Mouse (Mus musculus) v-Abl transformed pro-B cells (cell line): ENCODE measurements at regions not wholly inside any gene's neighbourhood (a gene's known extent, or its start where the extent isn't known, plus 50 kb on each side); places are given as distances from the start of the nearest gene placed in this dataset.

ENCODE experiments used
- in situ Hi-C, 2 experiments: fragments of 400-800 bp; cut with MboI; formaldehyde crosslinking; loops; one replicate each; pipeline ENCODE4 v1.15.1; 2025; ENCODE audit not compliant: unreplicated experiment in 2 of 2

- in situ Hi-C loops: no loop called here
These were observed 54.7 kb downstream of the Spry2 start for GRCm38 (mm10) chr14:105841888-105842287.

DNA sequence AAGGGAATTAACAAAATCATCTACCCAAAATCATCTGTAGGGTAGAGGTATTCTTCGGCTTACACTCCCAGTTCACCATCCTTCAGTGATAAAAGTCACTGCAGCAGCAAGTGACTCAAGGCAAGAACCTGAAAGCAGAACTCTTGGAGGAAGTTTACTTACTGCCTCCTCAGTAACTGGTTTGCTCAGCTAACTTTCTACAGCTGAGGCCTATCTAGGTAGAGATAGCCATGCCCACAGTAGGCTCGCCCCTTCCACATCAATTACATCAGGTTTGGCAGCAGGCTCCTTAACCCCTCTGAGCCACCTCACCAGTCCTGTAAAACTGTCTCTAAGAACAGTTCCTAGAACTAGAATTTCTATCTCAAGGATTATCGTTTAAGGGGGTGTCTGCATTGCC lies 59.1 kb downstream of the Spry2 start:
- in situ Hi-C loops: no loop called here

- in situ Hi-C loops: no loop called here
These were observed 65.9 kb downstream of the Spry2 start for GRCm38 (mm10) chr14:105830701-105831100.

DNA sequence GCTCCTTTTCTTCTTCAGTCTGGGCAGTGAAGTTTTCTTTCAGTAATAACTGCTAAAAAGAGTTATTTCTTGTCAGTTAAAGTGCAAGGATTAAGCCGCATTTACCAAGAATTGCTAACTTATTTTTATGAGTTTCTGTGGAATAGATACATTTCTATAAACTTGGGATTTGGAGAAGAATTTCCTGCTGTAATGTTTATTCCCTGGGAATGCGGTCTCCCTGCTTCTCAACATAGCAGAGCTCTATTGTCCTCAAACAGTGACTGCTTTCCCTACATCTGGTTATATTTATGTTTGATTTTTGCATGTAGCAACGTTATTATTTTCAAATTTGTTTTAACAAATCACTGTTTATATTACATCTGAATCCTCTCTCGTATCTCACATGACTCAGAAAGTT lies 66.3 kb downstream of the Spry2 start:
- in situ Hi-C loops: no loop called here

DNA sequence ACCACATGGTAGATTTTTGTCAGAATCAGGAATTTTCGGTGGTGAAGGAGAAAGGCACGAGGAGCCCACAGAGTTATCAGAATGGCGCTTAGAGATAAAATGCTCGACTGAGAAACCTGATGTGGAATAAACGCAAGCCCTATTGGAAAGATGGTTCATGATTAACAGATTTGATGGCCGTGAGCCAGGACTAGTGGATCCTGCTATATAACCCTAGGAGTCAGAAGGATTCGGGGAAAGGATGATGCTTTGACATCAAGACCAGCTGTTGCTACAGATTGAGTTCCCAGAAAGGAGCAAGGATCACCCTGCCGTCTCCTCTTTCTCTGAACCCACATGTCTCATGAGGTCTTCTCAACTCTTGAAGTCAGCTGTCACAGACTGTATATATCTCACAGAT lies 73.5 kb downstream of the Spry2 start:
- in situ Hi-C loops: no loop called here

DNA sequence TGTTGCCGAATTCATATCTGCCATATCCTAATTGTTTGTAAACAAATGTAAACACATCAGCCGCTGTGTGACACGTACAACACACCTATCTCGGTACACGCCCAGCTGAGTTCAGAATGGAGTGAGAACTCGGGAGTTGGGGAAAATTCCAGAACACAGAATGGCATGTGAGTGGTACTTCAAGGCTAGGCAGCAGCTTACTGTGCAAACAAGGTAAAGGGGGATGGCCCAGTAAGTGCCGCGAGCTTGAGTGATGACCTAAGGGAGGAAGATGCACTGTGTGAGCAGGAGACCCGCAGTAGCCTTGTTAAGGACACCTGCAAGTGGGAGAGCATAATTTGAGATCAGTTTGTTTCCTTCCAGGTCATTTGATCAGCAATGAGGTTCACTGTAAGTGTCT lies 74.0 kb downstream of the Spry2 start:
- in situ Hi-C loops: no loop called here

- in situ Hi-C loops: no loop called here
These were observed 77.1 kb downstream of the Spry2 start for GRCm38 (mm10) chr14:105819534-105819933.

DNA sequence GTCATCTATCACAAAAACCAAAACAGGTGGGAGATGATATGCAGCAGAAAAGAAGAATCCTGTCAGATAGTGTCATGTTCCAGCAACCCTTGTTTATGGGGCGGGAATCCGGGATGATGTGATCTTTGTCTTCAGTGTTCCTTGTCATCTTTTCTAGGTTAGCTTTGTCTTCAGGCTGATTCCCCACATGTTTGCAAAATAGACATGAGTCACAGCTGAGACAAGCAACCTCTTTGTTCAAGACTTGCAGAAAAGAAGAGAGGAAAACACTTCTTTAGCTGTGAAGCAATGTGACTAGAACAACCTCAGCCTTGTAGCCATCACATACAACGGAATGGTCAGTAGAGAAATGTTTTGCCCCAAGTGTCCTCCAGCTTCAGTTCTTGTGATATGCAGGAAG lies 77.8 kb downstream of the Spry2 start:
- in situ Hi-C loops: no loop called here

DNA sequence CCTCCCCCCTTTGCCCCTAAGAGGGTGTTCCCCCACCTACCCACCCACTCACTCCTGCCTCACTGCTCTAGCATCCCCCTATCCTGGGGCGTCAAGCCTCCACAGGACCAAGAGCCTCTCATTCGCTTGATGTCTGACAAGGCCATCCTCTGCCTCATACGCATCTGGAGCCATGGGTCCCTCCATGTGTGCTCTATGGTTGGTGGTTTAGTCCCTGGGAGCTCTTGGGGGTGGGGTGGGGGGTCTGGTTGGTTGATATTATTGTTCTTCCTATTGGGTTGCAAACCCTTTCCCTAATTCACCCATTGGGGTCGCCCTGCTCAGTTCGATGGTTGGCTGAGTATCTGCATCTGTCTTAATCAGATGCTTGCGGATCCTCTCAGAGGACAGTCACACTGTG lies 79.1 kb downstream of the Spry2 start:
- in situ Hi-C loops: no loop called here

DNA sequence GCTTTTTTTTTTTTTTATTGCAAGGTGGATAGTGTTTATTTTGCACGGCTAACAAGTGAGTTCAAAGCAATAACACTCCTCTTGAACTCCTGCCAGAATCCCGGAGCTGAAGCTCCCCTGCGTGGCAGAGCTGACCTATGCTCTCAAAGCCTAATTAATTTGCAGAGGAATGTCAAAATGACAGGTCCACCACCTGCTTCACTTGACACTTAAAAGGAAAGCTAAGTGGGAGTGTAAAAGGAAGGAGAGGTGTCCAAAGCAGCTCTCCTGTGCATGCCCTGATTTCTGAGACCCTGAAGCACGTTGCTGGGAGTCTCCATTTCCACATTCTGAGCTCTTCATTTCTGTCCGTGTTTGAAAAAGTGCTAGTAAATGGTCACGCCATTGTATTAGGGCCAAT lies 80.8 kb downstream of the Spry2 start:
- in situ Hi-C loops: no loop called here

GRCm38 (mm10) chr14:105815281-105815680 lies 81.3 kb downstream of the Spry2 start:
- in situ Hi-C loops: no loop called here

- in situ Hi-C loops: no loop called here
These were observed 83.0 kb downstream of the Spry2 start for GRCm38 (mm10) chr14:105813661-105814060.

GRCm38 (mm10) chr14:105813097-105813496 lies 83.5 kb downstream of the Spry2 start:
- in situ Hi-C loops: no loop called here

DNA sequence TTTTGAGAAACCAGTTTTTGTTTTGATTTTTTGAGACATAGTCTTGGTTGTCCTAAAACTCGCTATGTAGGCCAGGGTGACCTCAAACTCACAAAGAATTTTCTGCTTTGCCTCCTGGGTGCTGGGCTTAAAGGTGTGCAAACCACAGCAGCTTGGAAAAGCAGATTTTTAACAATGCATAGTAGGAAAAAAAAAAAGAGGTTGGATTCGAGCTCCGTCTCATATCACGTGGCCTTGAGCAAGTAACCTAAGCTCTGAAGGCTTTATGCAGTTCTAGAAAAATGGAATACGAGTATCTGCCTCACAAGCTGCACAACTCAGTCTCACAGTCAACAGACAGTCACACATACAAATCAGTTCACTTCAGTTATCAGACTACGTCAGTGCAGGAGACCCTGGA lies 90.9 kb downstream of the Spry2 start:
- in situ Hi-C loops: no loop called here

GRCm38 (mm10) chr14:105805362-105805761 lies 91.3 kb downstream of the Spry2 start:
- in situ Hi-C loops: no loop called here

GRCm38 (mm10) chr14:105804761-105805160 lies 91.9 kb downstream of the Spry2 start:
- in situ Hi-C loops: no loop called here

GRCm38 (mm10) chr14:105803281-105803680 lies 93.3 kb downstream of the Spry2 start:
- in situ Hi-C loops: no loop called here

DNA sequence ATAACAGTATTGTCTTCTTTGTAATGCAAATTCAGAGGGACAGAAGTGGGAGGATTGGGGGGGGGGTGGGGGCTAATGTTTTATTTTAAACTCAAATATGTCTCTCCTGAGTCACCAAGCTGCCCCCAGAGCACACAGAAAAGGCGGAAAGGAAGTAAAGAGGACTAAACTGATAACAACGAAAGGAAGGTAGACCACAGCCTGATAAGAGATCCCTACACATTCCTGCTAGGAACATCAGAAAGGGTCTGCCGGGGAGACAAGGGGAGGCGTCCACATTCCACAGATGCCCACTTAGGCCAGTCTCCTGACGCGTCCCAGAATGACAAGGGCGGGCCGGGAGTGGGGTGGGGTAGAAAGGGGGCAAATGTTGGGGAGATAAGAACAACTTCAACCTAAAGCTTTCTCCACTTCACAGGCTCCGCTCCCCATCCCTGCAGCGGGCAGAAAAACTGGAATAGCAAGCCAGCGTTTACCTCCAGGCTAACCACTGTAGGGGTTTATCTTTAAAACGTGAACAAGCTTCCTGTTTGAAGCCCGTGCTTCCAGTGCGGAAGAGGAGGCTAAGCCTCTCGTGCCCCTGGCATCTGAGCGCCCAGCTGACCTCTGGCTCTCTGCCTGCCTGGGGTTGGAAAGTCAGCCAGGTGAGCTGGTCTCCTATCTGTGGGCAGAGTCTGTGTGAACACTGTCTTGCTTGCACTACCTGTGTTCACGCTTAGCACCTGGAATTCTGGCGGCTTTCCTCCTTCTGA lies 93.9 kb downstream of the Spry2 start:
- in situ Hi-C loops: no loop called here

DNA sequence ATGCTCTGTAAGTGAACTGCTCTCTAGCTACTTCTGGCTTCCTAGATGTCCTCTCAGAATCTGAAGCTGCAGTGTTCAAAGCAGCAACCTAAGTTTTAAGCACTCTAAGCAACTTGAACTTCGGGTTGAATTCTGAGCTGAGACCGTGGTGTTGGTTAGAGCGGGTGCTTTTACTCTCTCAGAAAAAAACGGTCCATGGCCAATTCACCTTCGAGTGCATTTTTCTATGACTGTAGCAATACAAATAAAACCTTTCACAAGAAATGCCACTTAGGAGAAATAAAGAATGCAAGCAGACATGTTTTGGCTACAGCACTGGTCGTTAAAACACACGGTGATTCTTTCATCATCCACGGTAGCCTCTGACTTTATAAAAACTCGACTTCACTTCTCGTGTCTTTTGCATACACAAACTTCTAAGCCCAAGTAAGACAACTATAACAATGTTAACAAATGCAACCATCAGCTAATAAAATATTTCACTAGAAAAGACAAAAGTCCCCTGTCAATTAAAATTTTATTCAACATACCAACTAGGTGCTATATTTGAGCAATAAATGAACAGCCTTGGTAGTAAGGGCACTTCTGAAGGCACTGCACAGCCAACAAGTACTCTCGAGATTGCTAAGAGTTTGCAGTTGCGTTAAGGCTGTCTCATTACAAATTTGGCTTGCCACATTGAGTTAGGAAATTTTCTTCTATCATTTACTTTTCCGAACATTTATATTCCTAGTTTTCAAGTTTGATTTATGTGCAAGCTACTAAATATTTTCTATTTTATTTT lies 96.3 kb downstream of the Spry2 start:
- in situ Hi-C loops: no loop called here

DNA sequence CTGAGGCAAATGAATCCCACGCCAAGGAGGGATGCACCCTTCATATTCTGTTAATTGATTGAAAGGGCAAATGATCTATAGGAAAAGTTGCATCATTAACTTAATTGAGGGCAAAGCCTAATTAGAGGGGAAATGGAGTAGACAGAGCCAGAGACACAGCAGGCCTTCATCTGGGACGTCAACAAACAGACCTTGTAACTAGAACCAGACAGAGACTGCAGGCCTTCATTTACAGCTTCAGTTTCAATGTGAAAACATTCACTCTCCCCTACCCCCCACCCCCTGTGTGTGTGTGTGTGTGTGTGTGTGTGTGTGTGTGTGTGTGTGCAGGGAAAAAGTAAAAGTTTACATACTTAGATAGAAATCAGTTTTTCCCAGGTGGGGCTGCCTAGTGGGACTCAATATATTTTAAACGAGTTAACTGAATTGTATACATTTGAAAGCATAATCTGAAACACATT lies 97.2 kb downstream of the Spry2 start:
- in situ Hi-C loops: no loop called here

- in situ Hi-C loops: no loop called here
These were observed 103.5 kb downstream of the Spry2 start for GRCm38 (mm10) chr14:105793010-105793702.
